Mouse (Mus musculus) CH12F3 (cell line): ENCODE measurements at regions not wholly inside any gene's neighbourhood (a gene's known extent, or its start where the extent isn't known, plus 50 kb on each side); places are given as distances from the start of the nearest gene placed in this dataset.

ENCODE experiments used
- in situ Hi-C: fragments of 300-500 bp; cut with MboI; formaldehyde crosslinking; loops from 2 replicates; pipeline ENCODE4 v1.14.3; 2020; ENCODE audit warnings: low sequenced_read_pairs

- in situ Hi-C loops, result no loop called here
Observed at GRCm38 (mm10) chr11:71409211-71409765, 178.8 kb upstream of the Nlrp1b start.

- in situ Hi-C loops, result no loop called here
Observed at GRCm38 (mm10) chr11:71410582-71410981, 180.0 kb upstream of the Nlrp1b start.

GRCm38 (mm10) chr11:71411958-71412357 lies 181.4 kb upstream of the Nlrp1b start:
- in situ Hi-C loops, result no loop called here

- in situ Hi-C loops, result no loop called here
Observed at GRCm38 (mm10) chr11:71414403-71415140, 184.0 kb upstream of the Nlrp1b start.

- in situ Hi-C loops, result no loop called here
Observed at GRCm38 (mm10) chr11:71415451-71415850, 184.9 kb upstream of the Nlrp1b start.

GRCm38 (mm10) chr11:71422291-71422840 lies 191.8 kb upstream of the Nlrp1b start:
- in situ Hi-C loops, result no loop called here

- in situ Hi-C loops, result no loop called here
Observed at GRCm38 (mm10) chr11:71423242-71423641, 192.7 kb upstream of the Nlrp1b start.

GRCm38 (mm10) chr11:71424879-71425278 lies 194.3 kb upstream of the Nlrp1b start:
- in situ Hi-C loops, result no loop called here

- in situ Hi-C loops, result no loop called here
Observed at GRCm38 (mm10) chr11:71429739-71430138, 199.2 kb upstream of the Nlrp1b start.

- in situ Hi-C loops, result no loop called here
Observed at GRCm38 (mm10) chr11:71434241-71434640, 203.7 kb upstream of the Nlrp1b start.

- in situ Hi-C loops, result no loop called here
Observed at GRCm38 (mm10) chr11:71434886-71435285, 204.4 kb upstream of the Nlrp1b start.

GRCm38 (mm10) chr11:71435745-71436144 lies 205.2 kb upstream of the Nlrp1b start:
- in situ Hi-C loops, result no loop called here

GRCm38 (mm10) chr11:71436335-71436734 lies 205.8 kb upstream of the Nlrp1b start:
- in situ Hi-C loops, result no loop called here

- in situ Hi-C loops, result no loop called here
Observed at GRCm38 (mm10) chr11:71436801-71437200, 206.3 kb upstream of the Nlrp1b start.

- in situ Hi-C loops, result no loop called here
Observed at GRCm38 (mm10) chr11:71439871-71440270, 209.3 kb upstream of the Nlrp1b start.

GRCm38 (mm10) chr11:71440392-71440791 lies 209.9 kb upstream of the Nlrp1b start:
- in situ Hi-C loops, result no loop called here

- in situ Hi-C loops, result no loop called here
Observed at GRCm38 (mm10) chr11:71444056-71444455, 213.5 kb upstream of the Nlrp1b start.

GRCm38 (mm10) chr11:71446641-71447040 lies 216.1 kb upstream of the Nlrp1b start:
- in situ Hi-C loops, result no loop called here

GRCm38 (mm10) chr11:71447841-71448745 lies 217.6 kb upstream of the Nlrp1b start:
- in situ Hi-C loops, result no loop called here

- in situ Hi-C loops, result no loop called here
Observed at GRCm38 (mm10) chr11:71480094-71480493, 249.6 kb upstream of the Nlrp1b start.

GRCm38 (mm10) chr11:71497863-71498262 lies 251.9 kb upstream of the Wscd1 start:
- in situ Hi-C loops, result no loop called here
